Comparison of ENCODE assay signal across 8 mouse cellular contexts in the genomic region with DNA sequence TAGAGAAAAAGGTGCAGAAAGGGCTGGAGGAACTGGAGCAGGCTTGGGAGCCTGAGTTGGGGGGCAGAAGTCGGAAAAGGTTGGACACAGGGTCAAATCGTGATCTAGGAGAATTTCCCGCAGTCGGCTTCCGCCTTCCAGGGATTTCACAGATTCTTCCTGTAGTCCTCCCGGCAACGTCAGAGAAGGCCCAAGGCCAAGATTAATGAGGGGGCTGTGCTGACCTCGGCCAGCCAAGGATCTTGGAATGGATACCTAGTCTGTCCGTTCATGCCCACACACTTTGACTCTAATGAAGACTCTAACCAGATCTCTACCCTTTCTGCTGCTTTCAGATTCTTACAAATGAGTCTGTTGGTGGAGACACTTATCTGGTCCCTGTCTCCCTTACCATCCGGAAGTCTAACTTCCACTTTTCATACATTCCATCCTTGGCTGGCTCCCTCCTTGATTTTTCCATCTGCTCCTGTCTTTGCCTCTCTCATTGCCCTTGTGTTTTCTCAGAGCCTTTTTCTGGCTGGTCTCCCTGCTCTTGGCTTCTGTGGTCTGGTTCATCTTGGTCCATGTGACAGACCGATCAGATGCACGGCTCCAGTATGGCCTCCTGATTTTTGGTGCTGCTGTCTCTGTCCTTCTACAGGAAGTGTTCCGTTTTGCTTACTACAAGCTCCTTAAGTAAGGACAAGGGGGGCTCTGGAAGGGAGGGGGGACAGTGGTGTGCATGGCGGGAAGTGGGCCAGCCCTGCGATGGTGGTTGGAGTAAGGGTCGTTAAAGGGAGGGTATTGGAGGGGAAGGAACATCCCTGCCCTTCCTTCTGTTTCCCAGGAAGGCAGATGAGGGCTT. TPM values are rescaled to one million over a fixed set of nuclear protein-coding genes. Genes with fewer than 3 reads are reported as not detected.
DNase-seq lines count a peak whose midpoint lies in the region; ATAC-seq and TF ChIP-seq lines count a peak whose summit lies in the region.

No protein-coding gene starts in this region.

- peaks cover 13% of the 10 kb centered on the region for H3K36me3 ChIP-seq in embryonic facial prominence, embryonic 14.5 days (ENCODE audit: control insufficient read depth, insufficient read depth, low read length)
- peaks cover 7% of the 10 kb centered on the region; the same call in 1 of the 2 replicates for H3K36me3 ChIP-seq in heart, embryonic 15.5 days
- peaks cover 7% of the 10 kb centered on the region; the same call in 1 of the 2 replicates for H3K36me3 ChIP-seq in small intestine, adult 2 months (ENCODE audit: control insufficient read depth, insufficient read depth, low read length)

- peak overlapping the region; percentile 70 for H3K27ac ChIP-seq in embryonic facial prominence, embryonic 14.5 days (replicated peaks; ENCODE audit: low read depth, low read length)
- H3K27ac ChIP-seq in heart, embryonic 15.5 days: peak overlapping the region; percentile 81
- H3K27ac ChIP-seq in small intestine, adult 2 months (ENCODE audit: insufficient read depth, low read depth, low read length): peak overlapping the region; percentile 87

- H3K9me3 ChIP-seq in embryonic facial prominence, embryonic 14.5 days (ENCODE audit: control insufficient read depth, low read length): no peaks in the 10 kb centered on the region
- no peaks in the 10 kb centered on the region for H3K9me3 ChIP-seq in heart, embryonic 15.5 days (replicated peaks)

- TF ChIP-seq POLR2A in small intestine, adult 2 months (IDR thresholded peaks at IDR 0.05; ENCODE audit: low read depth, low read length): no peak

- no peaks in the 10 kb centered on the region for H3K27me3 ChIP-seq in embryonic facial prominence, embryonic 14.5 days (replicated peaks; ENCODE audit: control insufficient read depth, insufficient read depth, low read length)
- H3K27me3 ChIP-seq in heart, embryonic 15.5 days: no peaks in the 10 kb centered on the region
- H3K27me3 ChIP-seq in small intestine, adult 2 months (ENCODE audit: control insufficient read depth, insufficient read depth, low read length): no peaks in the 10 kb centered on the region

- peak; percentile 57 for DNase-seq in layer of hippocampus, adult 11-12 months (ENCODE audit: low spot score)
- DNase-seq in layer of hippocampus, adult 9-11 months: no peak
- DNase-seq in adrenal gland, adult 8-10 months: peak; percentile 78
- peak; percentile 44 for DNase-seq in embryonic facial prominence, embryonic 14.5 days (ENCODE audit: low spot score)
- DNase-seq in kidney, postnatal 10 days: peak; percentile 86
- DNase-seq in lung, postnatal 10 days: peak; percentile 86

- 0 out of 2 replicates have a peak, but pooled peaks have one; percentile 0 for ATAC-seq in embryonic facial prominence, embryonic 14.5 days (ENCODE audit: low read depth)
- no peak for ATAC-seq in heart, embryonic 15.5 days (replicated peaks; ENCODE audit: insufficient number of reproducible peaks, insufficient read depth, low FRiP score, low read depth)

- WGBS in embryonic facial prominence, embryonic 14.5 days: 11% methylated on average over 15 of the region's 16 CpGs
- WGBS in heart, embryonic 15.5 days: 6% methylated on average over 16 of the region's 16 CpGs
- 8% methylated on average over 16 of the region's 16 CpGs for WGBS in small intestine, adult 2 months

- H3K4me3 ChIP-seq in embryonic facial prominence, embryonic 14.5 days (ENCODE audit: low read depth, low read length): peak overlapping the region; percentile 70
- H3K4me3 ChIP-seq in heart, embryonic 15.5 days: peak overlapping the region; percentile 62
- H3K4me3 ChIP-seq in small intestine, adult 2 months (ENCODE audit: low read depth, low read length): peak overlapping the region; percentile 74

- H3K9ac ChIP-seq in embryonic facial prominence, embryonic 14.5 days (ENCODE audit: low read depth, low read length): peak overlapping the region; percentile 81
- H3K9ac ChIP-seq in heart, embryonic 15.5 days: peak overlapping the region; percentile 70

- peak overlapping the region; percentile 85 for H3K4me2 ChIP-seq in embryonic facial prominence, embryonic 14.5 days (ENCODE audit: low read depth, low read length)
- peak overlapping the region; percentile 67 for H3K4me2 ChIP-seq in heart, embryonic 15.5 days

- H3K4me1 ChIP-seq in embryonic facial prominence, embryonic 14.5 days (ENCODE audit: control insufficient read depth, insufficient read depth, low read length): peaks cover 13% of the 10 kb centered on the region; the same call in 1 of the 2 replicates
- peaks cover 38% of the 10 kb centered on the region for H3K4me1 ChIP-seq in heart, embryonic 15.5 days (replicated peaks)
- H3K4me1 ChIP-seq in small intestine, adult 2 months (ENCODE audit: control insufficient read depth, insufficient read depth, insufficient read length, low read length): 0 out of 2 replicates have a peak, but pooled peaks cover 3% of the 10 kb centered on the region

- TF ChIP-seq CTCF in small intestine, adult 2 months (IDR thresholded peaks at IDR 0.05; ENCODE audit: extremely low read depth, insufficient read length, insufficient replicate concordance, low read depth, low read length): no peak

RNA-seq across cellular contexts. Expression of a gene that starts 0.8 kb away (rescaled TPM):
- total RNA-seq in adrenal gland, adult 8-10 months (2022): 100 to 1,000 TPM; 114 to 155 (median 121) TPM
- 36.6 and 39.5 TPM in 2 replicates for polyA plus RNA-seq in embryonic facial prominence, embryonic 14.5 days (2014; fragmentation: Nextera tagmentation; extraction: Ambion mirVana)
- polyA plus RNA-seq in heart, embryonic 15.5 days (2015; fragmentation: Nextera tagmentation; extraction: Ambion mirVana): 33.3 and 35.8 TPM in 2 replicates
- 126 and 211 TPM in 2 replicates for polyA plus RNA-seq in small intestine, adult 2 months (2012; rRNA removed)

RNA-seq across cellular contexts. Expression of a gene that starts 2.7 kb away (rescaled TPM):
- 10 to 100 TPM in 1 of 4 experiments, 1 to 10 TPM in 3; 8.0 to 10.5 (median 8.8) TPM for total RNA-seq in adrenal gland, adult 8-10 months (2022)
- polyA plus RNA-seq in embryonic facial prominence, embryonic 14.5 days (2014; fragmentation: Nextera tagmentation; extraction: Ambion mirVana): 19.3 and 20.1 TPM in 2 replicates
- 38.4 and 43.5 TPM in 2 replicates for polyA plus RNA-seq in heart, embryonic 15.5 days (2015; fragmentation: Nextera tagmentation; extraction: Ambion mirVana)
- 1.5 and 1.6 TPM in 2 replicates for polyA plus RNA-seq in small intestine, adult 2 months (2012; rRNA removed)

RNA-seq across cellular contexts. Expression of a gene that starts 10.0 kb away (rescaled TPM):
- 1 to 10 TPM in 1 of 4 experiments, under 1 TPM in 2, not detected in 1; 0.22 to 2.4 (median 0.55) TPM for total RNA-seq in adrenal gland, adult 8-10 months (2022)
- polyA plus RNA-seq in embryonic facial prominence, embryonic 14.5 days (2014; fragmentation: Nextera tagmentation; extraction: Ambion mirVana): 3.7 and 5.6 TPM in 2 replicates
- 46.9 and 55.7 TPM in 2 replicates for polyA plus RNA-seq in heart, embryonic 15.5 days (2015; fragmentation: Nextera tagmentation; extraction: Ambion mirVana)
- 0.75 and 0.81 TPM in 2 replicates for polyA plus RNA-seq in small intestine, adult 2 months (2012; rRNA removed)

RNA-seq across cellular contexts. Expression of a gene that starts 12.5 kb away (rescaled TPM):
- 10 to 100 TPM in 1 of 4 experiments, 1 to 10 TPM in 3; 3.6 to 12.3 (median 5.9) TPM for total RNA-seq in adrenal gland, adult 8-10 months (2022)
- polyA plus RNA-seq in embryonic facial prominence, embryonic 14.5 days (2014; fragmentation: Nextera tagmentation; extraction: Ambion mirVana): 4.1 and 4.4 TPM in 2 replicates
- polyA plus RNA-seq in heart, embryonic 15.5 days (2015; fragmentation: Nextera tagmentation; extraction: Ambion mirVana): 3.6 and 4.7 TPM in 2 replicates
- 0.72 and 0.74 TPM in 2 replicates for polyA plus RNA-seq in small intestine, adult 2 months (2012; rRNA removed)

RNA-seq across cellular contexts. Expression of a gene that starts 23.2 kb away (rescaled TPM):
- total RNA-seq in adrenal gland, adult 8-10 months (2022): 100 to 1,000 TPM; 192 to 303 (median 226) TPM
- polyA plus RNA-seq in embryonic facial prominence, embryonic 14.5 days (2014; fragmentation: Nextera tagmentation; extraction: Ambion mirVana): 288 and 315 TPM in 2 replicates
- polyA plus RNA-seq in heart, embryonic 15.5 days (2015; fragmentation: Nextera tagmentation; extraction: Ambion mirVana): 323 and 434 TPM in 2 replicates
- polyA plus RNA-seq in small intestine, adult 2 months (2012; rRNA removed): 39.5 and 51.8 TPM in 2 replicates
